Mouse (Mus musculus) kidney, adult 2 months (tissue): ENCODE measurements around the gene Catsperg1.
A peak's percentile ranks its signal among the peaks of the same experiment; 100 is the strongest.

Experiments
- CTCF ChIP-seq: fragments of 200-500 bp; conservative IDR thresholded peaks from 2 replicates; pipeline ENCODE4 v1.5.1; 2011; ENCODE audit warnings: low read depth, mild to moderate bottlenecking, control low read depth, low read length, moderate library complexity, mixed read lengths; ENCODE audit not compliant: insufficient read depth, insufficient read length
- POLR2A ChIP-seq: fragments of 200-500 bp; IDR thresholded peaks from one replicate; pipeline ENCODE4 v1.6.1; 2011; ENCODE audit warnings: low read depth, low read length, control low read depth

DNA sequence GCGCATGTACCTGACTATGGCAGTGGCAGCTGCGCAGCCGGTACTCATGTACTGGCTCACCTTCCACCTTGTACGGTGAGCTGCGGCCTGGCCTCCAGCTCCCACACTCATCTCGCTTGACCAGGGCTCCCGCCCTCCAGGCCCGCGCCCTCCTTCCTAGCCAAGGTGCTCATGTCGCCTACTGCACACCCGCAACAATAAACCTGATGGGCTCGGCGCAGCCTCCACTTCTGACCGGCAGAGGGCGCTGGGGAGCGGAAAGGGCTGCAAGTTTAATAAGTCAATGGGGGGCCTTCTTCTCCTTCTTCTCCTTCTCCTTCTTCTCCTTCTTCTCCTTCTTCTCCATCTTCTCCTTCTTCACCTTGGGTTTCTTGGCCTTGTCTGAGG lies 33.5 kb upstream of the Catsperg1 start:
- TF ChIP-seq CTCF (peak; percentile 79), POLR2A (no peak)
